Mouse (Mus musculus): ENCODE results near the gene Dnah2. TPM values are rescaled to one million over a fixed set of nuclear protein-coding genes. Genes with fewer than 3 reads are reported as not detected.

Dnah2 gene
- polyA plus RNA-seq, 1 experiment: 0.22 TPM

DNA sequence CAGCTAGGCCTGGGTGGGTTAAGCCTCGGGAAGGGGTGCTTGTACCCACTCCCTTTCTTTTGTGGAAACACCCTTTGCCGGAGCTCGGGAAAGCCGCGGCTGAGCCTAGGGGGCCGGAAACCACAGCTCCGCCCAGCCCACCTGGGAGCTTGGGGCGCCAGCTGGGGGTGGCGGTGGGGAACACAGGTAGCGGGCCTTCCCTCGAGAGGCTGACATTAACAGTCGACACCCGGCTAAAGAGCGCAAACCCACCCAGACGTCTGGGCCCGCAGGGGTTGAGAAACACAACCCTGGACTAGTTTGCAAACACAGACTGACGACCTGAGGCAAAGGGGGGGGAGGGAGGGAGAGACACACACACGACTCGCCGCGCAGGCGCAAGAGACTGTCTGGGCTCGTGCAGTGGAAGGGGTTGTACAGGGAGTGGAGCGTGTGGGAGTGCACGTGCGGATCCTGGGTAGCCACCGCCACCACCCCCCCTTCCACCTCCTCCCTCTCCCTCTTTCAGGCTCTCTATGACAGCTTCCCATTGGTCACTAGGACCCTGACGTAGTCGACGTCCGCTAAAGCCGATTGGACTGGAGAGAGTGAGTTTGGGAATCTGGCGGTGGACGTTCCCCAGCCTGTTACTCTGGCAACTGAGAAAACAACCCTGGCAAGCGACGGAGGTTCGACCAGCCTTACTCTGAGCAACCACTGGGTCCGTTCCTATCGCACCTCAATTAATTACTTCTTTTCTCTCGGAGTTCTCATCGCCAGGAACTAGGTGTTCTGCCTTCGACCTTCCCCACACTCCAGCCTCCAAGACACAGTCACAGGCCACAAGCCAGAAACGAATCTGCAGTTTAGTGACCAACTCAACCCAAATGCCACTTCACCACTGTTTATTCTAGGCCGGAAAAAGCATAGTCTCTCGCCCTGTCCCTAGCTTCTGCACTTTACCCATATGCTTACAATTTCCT lies 130.1 kb downstream of the Dnah2 start:
- Histone ChIP-seq H3K4me1 (ENCODE audit: control insufficient read depth, insufficient read depth, insufficient read length, low read length) (peaks cover 21% of the 10 kb centered on the region; the same call in 1 of the 2 replicates), H3K36me3 (ENCODE audit: control insufficient read depth, insufficient read depth, low read length) (no peaks in the 10 kb centered on the region), H3K27me3 (ENCODE audit: control insufficient read depth, insufficient read depth, low read length) (no peaks in the 10 kb centered on the region), H3K4me3 (ENCODE audit: low read depth, low read length) (peak overlapping the region; percentile 74), H3K27ac (ENCODE audit: insufficient read depth, low read depth, low read length) (peak overlapping the region; percentile 99)
- no peak for TF ChIP-seq CTCF (IDR thresholded peaks at IDR 0.05; ENCODE audit: extremely low read depth, insufficient read length, insufficient replicate concordance, low read depth, low read length)
- peak; percentile 42; the same call in 1 of the 2 replicates for TF ChIP-seq POLR2A (IDR thresholded peaks at IDR 0.05; ENCODE audit: low read depth, low read length)
- under 1% methylated on average over 45 of the region's 45 CpGs for WGBS

DNA sequence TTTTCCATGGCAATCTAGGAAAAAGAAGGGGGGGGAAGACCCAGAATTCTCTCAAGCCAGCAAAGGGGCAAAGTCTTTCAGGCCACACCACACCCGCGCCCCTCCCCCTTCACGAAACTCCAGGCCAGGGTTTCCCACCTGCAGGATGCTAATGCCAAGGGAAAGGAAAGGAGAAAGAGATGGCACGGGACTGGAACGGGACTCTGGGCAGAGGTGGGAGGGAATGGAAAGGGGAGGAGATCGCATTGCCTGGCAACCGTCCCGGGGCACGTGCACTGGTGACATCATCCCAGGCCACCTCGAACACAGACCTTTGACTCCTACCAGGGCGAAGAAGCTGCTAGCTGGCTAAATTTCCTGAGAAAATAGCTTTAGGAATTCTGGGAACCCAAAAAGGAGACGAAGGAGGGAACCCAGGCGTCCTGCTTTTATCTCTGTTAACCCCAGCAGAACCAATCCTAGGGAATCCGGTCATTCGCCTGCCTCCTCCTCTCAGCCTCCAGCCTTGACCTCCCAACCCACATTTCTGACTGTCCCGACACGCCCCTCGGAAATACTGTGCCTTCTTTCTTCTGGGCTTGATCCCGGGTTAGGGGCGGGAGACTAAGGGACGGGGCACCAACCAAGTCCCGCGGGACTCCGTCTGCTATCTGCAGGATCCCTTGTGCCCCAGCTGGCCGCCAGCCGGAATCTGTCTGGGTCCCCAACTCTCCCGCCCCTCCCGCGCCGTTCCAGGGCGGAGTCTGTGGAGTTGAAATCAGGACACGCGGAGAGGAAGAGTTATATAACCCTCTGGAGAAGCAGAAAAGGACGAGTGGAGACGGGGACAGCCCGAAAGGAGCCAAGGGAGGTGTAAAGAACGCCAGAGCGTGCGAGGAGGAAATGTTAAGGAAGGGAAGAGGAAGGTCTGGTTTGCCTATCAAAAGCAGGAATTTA lies 131.2 kb downstream of the Dnah2 start:
- Histone ChIP-seq H3K4me3 (ENCODE audit: low read depth, low read length) (peak overlapping the region; percentile 74), H3K27me3 (ENCODE audit: control insufficient read depth, insufficient read depth, low read length) (no peaks in the 10 kb centered on the region), H3K27ac (ENCODE audit: insufficient read depth, low read depth, low read length) (peak overlapping the region; percentile 99), H3K4me1 (ENCODE audit: control insufficient read depth, insufficient read depth, insufficient read length, low read length) (peaks cover 20% of the 10 kb centered on the region; the same call in 1 of the 2 replicates), H3K36me3 (ENCODE audit: control insufficient read depth, insufficient read depth, low read length) (no peaks in the 10 kb centered on the region)
- TF ChIP-seq POLR2A (IDR thresholded peaks at IDR 0.05; ENCODE audit: low read depth, low read length) (peak; percentile 94), CTCF (IDR thresholded peaks at IDR 0.05; ENCODE audit: extremely low read depth, insufficient read length, insufficient replicate concordance, low read depth, low read length) (no peak)
- WGBS: under 1% methylated on average over 39 of the region's 39 CpGs

DNA sequence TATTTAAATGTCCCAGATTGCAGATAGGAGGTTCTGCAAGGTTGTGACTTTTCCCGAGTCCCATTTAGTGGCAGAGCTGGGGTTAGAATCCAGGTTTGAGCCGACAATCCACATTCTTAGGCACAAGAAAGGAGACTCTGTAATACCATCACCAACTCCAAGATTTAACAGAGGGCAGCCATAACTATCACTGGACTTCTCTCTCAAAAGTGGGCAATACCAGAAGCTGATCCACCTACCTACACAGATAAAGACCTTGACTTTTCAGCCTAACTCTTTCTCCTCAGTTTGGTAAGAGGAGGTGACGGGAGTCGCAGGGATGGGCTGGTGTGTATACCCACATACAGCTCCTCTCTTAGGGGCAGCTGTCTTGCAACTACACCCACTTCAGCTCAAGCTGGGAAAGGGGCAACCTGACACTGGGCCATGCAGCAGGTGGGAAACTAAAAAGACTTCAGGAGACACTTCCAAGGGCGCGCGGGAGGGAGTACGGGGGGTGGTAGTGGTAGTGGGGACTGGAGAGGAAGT lies 131.9 kb downstream of the Dnah2 start:
- Histone ChIP-seq H3K27ac (ENCODE audit: insufficient read depth, low read depth, low read length) (peak overlapping the region; percentile 91), H3K4me1 (ENCODE audit: control insufficient read depth, insufficient read depth, insufficient read length, low read length) (peaks cover 21% of the 10 kb centered on the region; the same call in 1 of the 2 replicates), H3K27me3 (ENCODE audit: control insufficient read depth, insufficient read depth, low read length) (no peaks in the 10 kb centered on the region), H3K36me3 (ENCODE audit: control insufficient read depth, insufficient read depth, low read length) (no peaks in the 10 kb centered on the region), H3K4me3 (ENCODE audit: low read depth, low read length) (peak overlapping the region; percentile 74)
- TF ChIP-seq CTCF (IDR thresholded peaks at IDR 0.05; ENCODE audit: extremely low read depth, insufficient read length, insufficient replicate concordance, low read depth, low read length): no peak
- no peak for TF ChIP-seq POLR2A (IDR thresholded peaks at IDR 0.05; ENCODE audit: low read depth, low read length)
- 13% methylated on average over 8 of the region's 8 CpGs for WGBS

DNA sequence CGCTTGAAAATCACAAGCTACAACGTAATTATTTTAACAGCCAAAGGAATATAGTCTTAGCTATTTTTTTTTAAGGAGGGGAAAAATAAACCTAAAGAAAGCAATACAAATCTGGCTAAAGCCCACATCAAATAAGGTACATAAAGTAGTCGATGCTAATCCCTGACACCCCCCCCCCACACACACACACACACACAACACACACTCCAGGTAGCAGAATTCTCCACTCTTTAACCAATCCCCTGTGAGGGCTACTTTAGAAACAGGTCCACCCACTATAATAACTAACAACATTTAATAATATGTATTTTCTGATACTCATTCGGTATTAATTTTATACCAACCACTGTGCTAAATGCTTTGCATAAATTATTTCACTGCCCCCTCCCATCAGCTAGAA lies 132.4 kb downstream of the Dnah2 start:
- Histone ChIP-seq H3K36me3 (ENCODE audit: control insufficient read depth, insufficient read depth, low read length) (no peaks in the 10 kb centered on the region), H3K4me1 (ENCODE audit: control insufficient read depth, insufficient read depth, insufficient read length, low read length) (peaks cover 24% of the 10 kb centered on the region; the same call in 1 of the 2 replicates), H3K4me3 (ENCODE audit: low read depth, low read length) (no peak overlapping the region), H3K27me3 (ENCODE audit: control insufficient read depth, insufficient read depth, low read length) (no peaks in the 10 kb centered on the region), H3K27ac (ENCODE audit: insufficient read depth, low read depth, low read length) (peak overlapping the region; percentile 91; the same call in 1 of the 2 replicates)
- WGBS: 3% methylated on average over 4 of the region's 4 CpGs
- TF ChIP-seq CTCF (IDR thresholded peaks at IDR 0.05; ENCODE audit: extremely low read depth, insufficient read length, insufficient replicate concordance, low read depth, low read length) (no peak), POLR2A (IDR thresholded peaks at IDR 0.05; ENCODE audit: low read depth, low read length) (no peak)

DNA sequence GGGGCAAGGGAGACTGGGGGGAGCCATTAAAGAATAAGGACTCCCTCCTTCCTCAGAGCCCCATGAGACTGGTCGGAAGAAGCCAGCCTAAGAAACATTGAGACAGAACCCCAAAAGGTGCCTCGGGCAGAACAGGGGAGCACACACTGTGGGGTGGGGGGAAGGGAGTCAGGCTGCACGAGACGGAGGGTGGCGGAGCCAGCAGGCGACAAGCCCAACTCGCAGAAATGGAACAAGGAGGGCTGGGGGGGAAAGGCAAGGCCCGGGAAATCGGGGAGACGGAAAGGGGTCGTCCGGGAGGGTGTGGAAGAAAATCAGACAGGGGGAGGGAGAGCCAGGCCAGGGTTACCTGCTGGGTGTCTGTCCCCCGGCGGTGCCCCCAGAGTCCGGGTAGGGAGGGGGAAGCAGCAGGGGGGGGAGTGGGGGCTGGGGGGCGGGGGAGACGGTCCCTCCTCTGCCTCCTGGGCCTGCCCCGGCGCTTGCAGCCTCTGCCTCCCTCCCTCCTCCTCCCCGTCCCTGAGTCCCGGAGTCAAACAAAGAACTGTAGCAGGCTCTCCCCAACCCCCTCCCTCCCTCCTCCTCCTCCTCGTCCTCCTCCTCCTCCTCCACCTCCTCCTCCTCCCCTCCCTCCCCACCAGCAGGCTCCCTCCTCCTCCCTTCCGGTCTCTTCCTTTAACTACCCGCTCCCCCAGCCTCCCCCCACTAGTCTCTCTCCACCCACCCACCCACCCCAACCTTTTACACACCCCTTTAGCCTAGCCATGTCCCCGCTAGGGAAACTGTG lies 133.1 kb downstream of the Dnah2 start:
- Histone ChIP-seq H3K4me3 (ENCODE audit: low read depth, low read length) (peak overlapping the region; percentile 62), H3K36me3 (ENCODE audit: control insufficient read depth, insufficient read depth, low read length) (no peaks in the 10 kb centered on the region), H3K27ac (ENCODE audit: insufficient read depth, low read depth, low read length) (peak overlapping the region; percentile 66), H3K27me3 (ENCODE audit: control insufficient read depth, insufficient read depth, low read length) (no peaks in the 10 kb centered on the region), H3K4me1 (ENCODE audit: control insufficient read depth, insufficient read depth, insufficient read length, low read length) (peaks cover 24% of the 10 kb centered on the region)
- WGBS: 2% methylated on average over 22 of the region's 25 CpGs
- TF ChIP-seq CTCF (IDR thresholded peaks at IDR 0.05; ENCODE audit: extremely low read depth, insufficient read length, insufficient replicate concordance, low read depth, low read length): no peak
- no peak for TF ChIP-seq POLR2A (IDR thresholded peaks at IDR 0.05; ENCODE audit: low read depth, low read length)

DNA sequence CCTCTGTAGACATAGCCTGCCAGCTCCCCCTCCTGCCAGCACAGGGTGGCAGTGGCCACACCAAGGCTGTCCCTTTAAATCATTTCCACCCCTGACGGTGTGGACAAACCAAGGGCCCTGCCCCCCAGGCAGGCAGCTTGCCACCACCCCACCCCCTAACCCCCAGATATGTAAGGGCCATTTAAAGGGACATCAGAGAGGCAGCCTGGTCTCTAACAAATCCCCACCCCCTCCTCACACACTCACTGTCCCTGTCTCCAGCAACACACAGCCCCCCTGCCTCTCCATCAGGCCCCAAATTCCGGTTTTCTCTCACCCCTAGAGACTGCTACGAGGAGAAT lies 133.6 kb downstream of the Dnah2 start:
- no peaks in the 10 kb centered on the region for H3K27me3 ChIP-seq (ENCODE audit: control insufficient read depth, insufficient read depth, low read length)
- TF ChIP-seq CTCF (IDR thresholded peaks at IDR 0.05; ENCODE audit: extremely low read depth, insufficient read length, insufficient replicate concordance, low read depth, low read length) (no peak), POLR2A (IDR thresholded peaks at IDR 0.05; ENCODE audit: low read depth, low read length) (no peak)
- peak overlapping the region; percentile 66 for H3K27ac ChIP-seq (ENCODE audit: insufficient read depth, low read depth, low read length)
- no peaks in the 10 kb centered on the region for H3K36me3 ChIP-seq (ENCODE audit: control insufficient read depth, insufficient read depth, low read length)
- 7% methylated on average over 3 of the region's 3 CpGs for WGBS
- peaks cover 21% of the 10 kb centered on the region for H3K4me1 ChIP-seq (ENCODE audit: control insufficient read depth, insufficient read depth, insufficient read length, low read length)
- H3K4me3 ChIP-seq (ENCODE audit: low read depth, low read length): peak overlapping the region; percentile 62
